Mouse (Mus musculus) gastrocnemius, adult 2 months (tissue): ENCODE results near the gene Hist1h2ag. TPM values are rescaled to one million over a fixed set of nuclear protein-coding genes. Genes with fewer than 3 reads are reported as not detected.

ENCODE experiments used
- DNase-seq: peaks from one replicate; pipeline ENCODE4 v3.0.0; 2022
- H3K27ac ChIP-seq: fragments of 200-600 bp; 2 replicates; pipeline ENCODE4 v1.8.1; 2022; ENCODE audit warnings: mild to moderate bottlenecking
- H3K4me3 ChIP-seq: fragments of 200-600 bp; 2 replicates; pipeline ENCODE4 v1.8.1; 2022; ENCODE audit warnings: mild to moderate bottlenecking, moderate library complexity
- CTCF ChIP-seq: fragments of 200-600 bp; IDR thresholded peaks from 2 replicates; pipeline ENCODE4 v1.8.1; 2022; ENCODE audit warnings: antibody characterized with exemption, mild to moderate bottlenecking, moderate library complexity
- intact Hi-C: fragments of 180-260 bp; cut with DNase I; formaldehyde crosslinking; loops from one replicate; pipeline ENCODE4 v1.15.1; 2025
- microRNA-seq: library from miRNA; unstranded; fragments of <30 nt; microRNA quantifications from one replicate; pipeline ENCODE4 v1.2.0, GENCODE M21; 2021
- total RNA-seq, 2 experiments: library from RNA; stranded (reverse); gene quantifications; 2 replicates each; pipeline ENCODE4 v1.2.3; 2021

The Hist1h2ag gene
- total RNA-seq, 2 experiments from 2014 or later: 1.1 to 2.3 TPM

- no peak overlapping the region for H3K27ac ChIP-seq
- intact Hi-C loops: no loop called here
- H3K4me3 ChIP-seq: no peak overlapping the region
- DNase-seq: no peak
- no peak for TF ChIP-seq CTCF
Measured at GRCm38 (mm10) chr13:21997821-21998220, 44.9 kb downstream of the Hist1h2ag start.

DNA sequence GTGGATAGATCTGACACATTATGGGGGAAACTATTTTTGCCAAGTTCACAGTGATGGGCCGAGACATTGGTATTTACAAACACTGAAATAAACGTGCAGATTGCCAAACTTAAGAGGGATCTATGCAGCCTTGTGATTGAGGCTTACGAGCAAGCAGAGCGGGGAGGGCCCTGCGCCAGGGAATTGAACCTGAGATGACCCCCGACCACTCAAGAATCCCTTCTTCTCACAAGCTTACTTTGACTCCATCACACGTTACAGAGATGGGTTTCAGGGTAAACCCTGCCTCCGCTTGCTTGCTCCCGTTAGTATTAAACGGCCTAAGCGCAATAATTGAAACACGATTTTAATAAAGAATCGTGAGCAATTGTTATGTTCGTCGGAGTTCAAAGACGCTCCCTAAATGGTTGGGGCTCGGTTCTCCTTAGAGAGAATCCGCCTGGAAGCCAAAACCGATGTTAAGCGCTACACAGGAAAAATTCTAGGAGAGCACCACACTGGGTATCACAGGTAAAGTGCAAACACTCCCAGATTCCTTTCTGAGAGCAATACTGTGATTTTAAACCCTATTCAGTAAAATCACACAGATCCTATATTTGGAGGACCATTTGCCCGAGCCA, 45.4 kb downstream of the Hist1h2ag start:
- H3K4me3 ChIP-seq: peak overlapping the region; percentile 64; the same call in 1 of the 2 replicates
- no peak for TF ChIP-seq CTCF
- intact Hi-C loops: no loop called here

DNA sequence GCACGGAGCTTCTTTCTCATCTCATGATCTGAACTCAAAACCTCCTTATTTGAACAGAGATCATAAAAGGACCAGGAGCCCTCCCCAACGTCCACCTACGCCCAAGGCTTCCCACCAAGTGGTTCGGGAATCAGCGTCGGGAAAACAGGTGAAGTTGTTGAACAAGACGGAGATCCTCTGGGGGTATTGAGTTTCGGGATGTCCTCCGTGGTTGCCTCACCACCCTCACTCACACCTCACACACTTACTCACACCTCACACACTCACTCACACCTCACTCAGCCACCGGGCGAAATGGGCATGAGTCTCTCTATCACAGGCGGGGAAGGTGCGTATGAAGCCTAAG, 45.9 kb downstream of the Hist1h2ag start:
- intact Hi-C loops: no loop called here
- no peak for DNase-seq
- Histone ChIP-seq H3K4me3 (peak overlapping the region; percentile 64), H3K27ac (no peak overlapping the region)
- TF ChIP-seq CTCF: no peak

More for the DNA sequence above, 45.4 kb downstream of the Hist1h2ag start:
- no peak for DNase-seq
- no peak overlapping the region for H3K27ac ChIP-seq

DNA sequence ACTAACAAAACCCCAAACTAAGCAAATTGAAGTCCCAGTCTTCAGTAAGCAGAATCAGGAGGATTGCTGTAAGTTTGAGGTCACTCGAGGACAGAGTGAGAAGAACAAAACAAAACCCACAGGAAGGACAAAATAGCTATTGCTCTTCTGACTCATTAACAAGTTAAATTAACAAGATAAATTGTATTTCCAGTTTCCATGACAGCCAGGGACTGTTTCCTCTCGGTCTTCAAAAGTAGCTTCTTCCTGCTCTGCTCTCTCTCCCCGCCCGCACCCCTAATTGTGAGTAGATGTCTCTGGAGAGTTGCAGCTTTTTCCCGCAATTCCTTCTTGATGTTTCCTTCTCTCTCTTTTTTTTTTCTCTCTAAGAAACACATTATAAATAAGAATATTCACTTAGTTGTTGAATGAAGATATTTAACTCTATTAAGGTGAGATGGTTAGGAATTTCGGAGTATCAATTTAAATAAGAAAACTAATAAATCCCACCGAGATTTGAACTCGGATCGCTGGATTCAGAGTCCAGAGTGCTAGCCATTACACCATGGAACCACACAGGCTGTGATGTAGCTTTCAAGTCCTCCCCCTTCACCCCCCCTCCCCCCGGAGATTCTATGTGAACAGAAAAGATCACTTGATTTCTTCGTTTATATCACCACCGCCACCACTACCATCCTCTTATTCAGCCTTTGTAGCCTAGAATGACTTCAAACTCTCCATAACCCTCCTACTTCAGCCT, 46.5 kb downstream of the Hist1h2ag start:
- intact Hi-C loops: no loop called here
- H3K27ac ChIP-seq: no peak overlapping the region
- no peak for DNase-seq
- peak overlapping the region; percentile 64 for H3K4me3 ChIP-seq
- no peak for TF ChIP-seq CTCF

- no peak for DNase-seq
- H3K4me3 ChIP-seq: peak overlapping the region; percentile 64
- TF ChIP-seq CTCF: peak; percentile 13; the same call in 1 of the 2 replicates
- intact Hi-C loops: no loop called here
- no peak overlapping the region for H3K27ac ChIP-seq
Measured at GRCm38 (mm10) chr13:21995331-21995914, 47.3 kb downstream of the Hist1h2ag start.

DNA sequence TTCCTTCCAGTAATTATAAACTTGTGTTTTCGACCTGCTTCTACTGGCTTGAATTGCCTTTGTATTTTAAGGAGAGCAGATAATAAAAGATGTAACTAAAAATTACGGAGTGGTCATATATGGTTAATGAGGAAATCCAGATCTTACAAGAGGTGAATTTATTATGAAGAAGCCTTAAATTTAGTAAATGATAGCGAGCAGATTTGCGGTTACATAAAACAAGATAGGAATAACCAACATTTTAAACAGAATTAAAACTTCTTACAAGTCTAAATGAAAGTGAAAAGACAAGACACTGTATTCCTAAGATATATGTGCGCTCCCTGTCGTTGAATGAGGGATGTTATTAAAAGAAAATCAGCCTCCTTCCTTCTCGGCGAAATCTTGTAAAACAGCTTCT, 47.8 kb downstream of the Hist1h2ag start:
- H3K4me3 ChIP-seq: peak overlapping the region; percentile 64
- H3K27ac ChIP-seq: no peak overlapping the region
- TF ChIP-seq CTCF: no peak
- intact Hi-C loops: no loop called here
- no peak for DNase-seq

DNA sequence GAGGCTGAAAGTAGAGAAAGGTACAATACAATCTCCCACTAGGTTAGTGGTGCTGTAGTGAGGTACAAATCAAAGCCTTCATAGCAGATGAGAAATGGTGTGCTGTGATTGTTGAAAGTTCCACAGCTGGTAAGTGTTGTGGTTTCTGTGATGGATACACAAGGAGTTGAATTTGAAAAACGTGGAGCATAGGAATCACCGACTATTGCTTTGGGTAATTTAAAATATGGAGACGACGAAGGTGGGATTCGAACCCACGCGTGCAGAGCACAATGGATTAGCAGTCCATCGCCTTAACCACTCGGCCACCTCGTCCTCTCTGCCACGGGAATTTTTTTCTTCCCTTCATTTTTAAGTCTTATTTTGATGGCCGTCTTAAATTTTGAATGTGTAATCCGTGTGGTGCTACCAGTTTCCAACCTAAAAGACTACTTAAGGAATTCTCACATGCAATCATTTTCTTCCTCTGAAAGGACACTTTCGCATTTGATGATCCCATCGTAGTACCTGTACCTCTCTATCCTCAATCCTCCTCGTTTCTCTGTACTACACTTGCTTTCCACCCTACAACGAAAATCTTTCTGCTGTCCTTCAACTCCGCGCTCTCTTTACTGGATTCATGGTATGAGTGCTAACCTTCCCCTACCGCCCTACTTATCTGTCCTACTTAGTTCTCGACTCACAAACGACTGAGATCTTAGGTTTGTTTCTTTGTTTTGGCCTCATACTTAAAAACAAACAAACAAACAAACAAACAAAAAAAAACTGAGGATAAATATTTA, 48.6 kb downstream of the Hist1h2ag start:
- Histone ChIP-seq H3K27ac (no peak overlapping the region), H3K4me3 (no peak overlapping the region)
- no peak for TF ChIP-seq CTCF
- DNase-seq: no peak
- intact Hi-C loops: no loop called here

GRCm38 (mm10) chr13:21992550-21992949, 50.2 kb downstream of the Hist1h2ag start:
- no peak overlapping the region for H3K27ac ChIP-seq
- intact Hi-C loops: no loop called here
- no peak for DNase-seq
- no peak overlapping the region for H3K4me3 ChIP-seq
- no peak for TF ChIP-seq CTCF

Small RNA genes within 50 kb of the gene (microRNA-seq; reads per million reads assigned to microRNA genes)
- gene Gm26300: not detected
- gene Gm44390: not detected
- gene Gm44486: not detected

Other genes with a start within 250 kb of the Hist1h2ag start
- 10 to 100 TPM; 16.2 to 21.6 TPM for gene Hist1h2bq, start 232.7 kb downstream of the Hist1h2ag start, total RNA-seq
- gene Hist1h2ao, start 232.5 kb downstream of the Hist1h2ag start, total RNA-seq: 1 to 10 TPM; 1.2 to 2.3 TPM
- 10 to 100 TPM; 50.3 to 50.9 TPM for gene Hist1h4m, start 231.2 kb downstream of the Hist1h2ag start, total RNA-seq
- gene Hist1h4n, start 210.7 kb downstream of the Hist1h2ag start, total RNA-seq: 1 to 10 TPM; 4.4 to 5.7 TPM
- 1 to 10 TPM in 1 of 2 experiments, not detected in 1; 1.9 TPM for gene Hist1h2ap, start 209.4 kb downstream of the Hist1h2ag start, total RNA-seq
- gene Hist1h2br, start 209.2 kb downstream of the Hist1h2ag start, total RNA-seq: 10 to 100 TPM; 16.0 to 21.3 TPM
- gene Zfp184, start 97.8 kb downstream of the Hist1h2ag start, total RNA-seq: under 1 TPM; 0.17 to 0.36 TPM
- not detected for gene Pom121l2, start 61.8 kb downstream of the Hist1h2ag start, total RNA-seq
- not detected for gene Prss16, start 33.2 kb downstream of the Hist1h2ag start, total RNA-seq
- gene Hist1h2ah, start 7.4 kb downstream of the Hist1h2ag start, total RNA-seq: 1 to 10 TPM in 1 of 2 experiments, not detected in 1; 3.7 TPM
- gene Hist1h2bk, start 7.1 kb downstream of the Hist1h2ag start, total RNA-seq: 1 to 10 TPM in 1 of 2 experiments, not detected in 1; 2.6 TPM
- gene Hist1h4i, start 1.6 kb downstream of the Hist1h2ag start, total RNA-seq: 10 to 100 TPM; 24.1 to 25.0 TPM
- 1 to 10 TPM; 2.3 to 3.4 TPM for gene Hist1h2bj, start 270 bp upstream of the Hist1h2ag start, total RNA-seq
- not detected for gene Vmn1r188, start 41.5 kb upstream of the Hist1h2ag start, total RNA-seq
- not detected for gene Vmn1r189, start 62.9 kb upstream of the Hist1h2ag start, total RNA-seq
- not detected for gene Vmn1r191, start 141.0 kb upstream of the Hist1h2ag start, total RNA-seq
- gene Vmn1r192, start 148.2 kb upstream of the Hist1h2ag start, total RNA-seq: not detected
- not detected for gene Vmn1r193, start 180.2 kb upstream of the Hist1h2ag start, total RNA-seq
- gene Vmn1r194, start 201.3 kb upstream of the Hist1h2ag start, total RNA-seq: not detected
- gene Vmn1r195, start 227.6 kb upstream of the Hist1h2ag start, total RNA-seq: not detected
- gene Vmn1r196, start 247.0 kb upstream of the Hist1h2ag start, total RNA-seq: not detected